Comparison of ENCODE assay signal across 22 mouse cellular contexts in the genomic region with DNA sequence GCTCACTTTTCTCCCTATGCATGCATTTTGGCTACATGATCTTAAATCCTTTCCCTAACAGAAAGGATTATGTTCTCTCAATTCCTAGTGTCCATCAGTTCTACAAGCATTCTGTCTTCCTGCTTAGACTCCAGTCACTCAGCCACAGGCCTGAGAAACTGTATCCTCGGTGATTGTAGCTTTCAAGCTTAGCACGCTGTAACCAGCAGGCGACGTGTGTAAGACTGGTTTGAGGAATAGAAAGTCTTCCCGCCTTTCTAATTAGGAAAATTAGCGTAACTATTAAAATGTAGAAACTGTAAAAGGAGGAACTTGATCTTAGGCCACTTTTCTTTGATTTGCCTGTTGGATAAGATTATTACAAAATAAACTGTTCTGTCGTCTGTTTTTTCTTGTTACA. TPM values are rescaled to one million over a fixed set of nuclear protein-coding genes. Genes with fewer than 3 reads are reported as not detected.
DNase-seq lines count a peak whose midpoint lies in the region; ATAC-seq and TF ChIP-seq lines count a peak whose summit lies in the region.
"Had no signal": no experiment of that assay in that cellular context is flagged by ENCODE, and none has a peak within 500 bp of the region (broad histone marks: within the 10 kb centered on the region; RNA-seq: fewer than 3 reads in every experiment).

No protein-coding gene starts in this region.

- no peak for DNase-seq in embryonic facial prominence, embryonic 14.5 days (ENCODE audit: low spot score)
- DNase-seq in embryonic facial prominence, embryonic 10.5 days (ENCODE audit: low spot score), result no peak
- peak; percentile 21 for DNase-seq in lung, postnatal 36 days
- DNase-seq in lung, postnatal 14 days, result no peak
- DNase-seq in right cerebral cortex, postnatal 36 days (ENCODE audit: low spot score in 2 of 2), result no peak
- DNase-seq: adrenal gland, postnatal 10 days; cerebellum, adult 8-10 months; cerebellum, postnatal 36 days; kidney, adult 11 months; kidney, postnatal 4 days; lung, embryonic 14.5 days; lung, postnatal 4 days had no signal

- H3K27ac ChIP-seq in embryonic facial prominence, embryonic 14.5 days (replicated peaks; ENCODE audit: low read depth, low read length), result 0 out of 2 replicates have a peak overlapping the region, but pooled peaks have one; percentile 19
- H3K27ac ChIP-seq in embryonic facial prominence, embryonic 10.5 days (replicated peaks), result no peak overlapping the region
- H3K27ac ChIP-seq in olfactory bulb, adult 2 months (ENCODE audit: insufficient read depth, low read depth, low read length), result 0 out of 2 replicates have a peak overlapping the region, but pooled peaks have one; percentile 57
- no peak overlapping the region for H3K27ac ChIP-seq in kidney, embryonic 16.5 days (ENCODE audit: low read length)
- H3K27ac ChIP-seq: heart, embryonic 10.5 days; hindbrain, embryonic 12.5 days; kidney, embryonic 15.5 days had no signal

- TF ChIP-seq CTCF in olfactory bulb, adult 2 months (IDR thresholded peaks at IDR 0.05; ENCODE audit: insufficient read depth, low read depth, low read length), result no peak

- no peak overlapping the region for H3K4me3 ChIP-seq in embryonic facial prominence, embryonic 14.5 days (ENCODE audit: low read depth, low read length)
- no peak overlapping the region for H3K4me3 ChIP-seq in embryonic facial prominence, embryonic 10.5 days
- no peak overlapping the region for H3K4me3 ChIP-seq in olfactory bulb, adult 2 months (ENCODE audit: insufficient read depth, low read depth, low read length)
- H3K4me3 ChIP-seq in kidney, embryonic 16.5 days (ENCODE audit: low read length), result no peak overlapping the region
- H3K4me3 ChIP-seq: forebrain, embryonic 15.5 days; heart, embryonic 10.5 days; hindbrain, embryonic 12.5 days; kidney, embryonic 15.5 days had no signal

- peaks cover 32% of the 10 kb centered on the region for H3K4me1 ChIP-seq in embryonic facial prominence, embryonic 14.5 days (ENCODE audit: control insufficient read depth, insufficient read depth, low read length)
- peaks cover 59% of the 10 kb centered on the region for H3K4me1 ChIP-seq in embryonic facial prominence, embryonic 10.5 days
- peaks cover 22% of the 10 kb centered on the region for H3K4me1 ChIP-seq in olfactory bulb, adult 2 months (ENCODE audit: control insufficient read depth, insufficient read depth, low read length)
- H3K4me1 ChIP-seq in kidney, embryonic 16.5 days (ENCODE audit: insufficient read depth, low read length), result peaks cover 28% of the 10 kb centered on the region

- no peaks in the 10 kb centered on the region for H3K27me3 ChIP-seq in embryonic facial prominence, embryonic 14.5 days (replicated peaks; ENCODE audit: control insufficient read depth, insufficient read depth, low read length)
- no peaks in the 10 kb centered on the region for H3K27me3 ChIP-seq in embryonic facial prominence, embryonic 10.5 days (replicated peaks; ENCODE audit: low read depth, poor library complexity, severe bottlenecking)
- H3K27me3 ChIP-seq in kidney, embryonic 16.5 days (ENCODE audit: insufficient read depth, low read length), result no peaks in the 10 kb centered on the region
- H3K27me3 ChIP-seq: forebrain, embryonic 15.5 days; hindbrain, embryonic 12.5 days; kidney, embryonic 15.5 days had no signal

- H3K9ac ChIP-seq in embryonic facial prominence, embryonic 14.5 days (ENCODE audit: low read depth, low read length), result no peak overlapping the region
- no peak overlapping the region for H3K9ac ChIP-seq in kidney, embryonic 16.5 days (replicated peaks; ENCODE audit: low read length)
- H3K9ac ChIP-seq: forebrain, embryonic 15.5 days; hindbrain, embryonic 12.5 days; kidney, embryonic 15.5 days; lung, embryonic 14.5 days had no signal

- no peak for TF ChIP-seq POLR2A in olfactory bulb, adult 2 months (IDR thresholded peaks at IDR 0.05; ENCODE audit: insufficient read depth, low read depth, low read length)

- ATAC-seq in embryonic facial prominence, embryonic 14.5 days (ENCODE audit: low read depth), result no peak
- peak; percentile 27; the same call in 1 of the 2 replicates for ATAC-seq in common myeloid progenitor, adult 5-6 weeks (replicated peaks; ENCODE audit: low read depth, poor library complexity, severe bottlenecking)
- ATAC-seq in kidney, embryonic 16.5 days (ENCODE audit: low FRiP score, low TSS enrichment), result no peak
- ATAC-seq: activated CD4-positive, CD25-positive, alpha-beta regulatory T cell, adult 4 months; CD4-positive, CD25-positive, alpha-beta regulatory T cell, adult 4 months; forebrain, embryonic 15.5 days had no signal

- WGBS in embryonic facial prominence, embryonic 14.5 days, result 69% methylated on average over 7 of the region's 7 CpGs
- 83% methylated on average over 7 of the region's 7 CpGs for WGBS in embryonic facial prominence, embryonic 10.5 days
- 39% methylated on average over 7 of the region's 7 CpGs for WGBS in olfactory bulb, adult 2 months
- WGBS in kidney, embryonic 16.5 days, result 72% methylated on average over 7 of the region's 7 CpGs

- H3K9me3 ChIP-seq in embryonic facial prominence, embryonic 14.5 days (ENCODE audit: control insufficient read depth, low read length), result no peaks in the 10 kb centered on the region
- H3K9me3 ChIP-seq in embryonic facial prominence, embryonic 10.5 days, result no peaks in the 10 kb centered on the region
- no peaks in the 10 kb centered on the region for H3K9me3 ChIP-seq in kidney, embryonic 16.5 days (ENCODE audit: low read length)
- H3K9me3 ChIP-seq: forebrain, embryonic 15.5 days; heart, embryonic 10.5 days; hindbrain, embryonic 12.5 days; kidney, embryonic 15.5 days had no signal

- no peak overlapping the region for H3K4me2 ChIP-seq in embryonic facial prominence, embryonic 14.5 days (ENCODE audit: low read depth, low read length)
- no peak overlapping the region for H3K4me2 ChIP-seq in kidney, embryonic 16.5 days (replicated peaks; ENCODE audit: low read depth, low read length)
- H3K4me2 ChIP-seq: forebrain, embryonic 15.5 days; hindbrain, embryonic 12.5 days; kidney, embryonic 15.5 days; lung, embryonic 14.5 days; midbrain, embryonic 11.5 days had no signal

- peaks cover 5% of the 10 kb centered on the region; the same call in 1 of the 2 replicates for H3K36me3 ChIP-seq in embryonic facial prominence, embryonic 14.5 days (ENCODE audit: control insufficient read depth, insufficient read depth, low read length)
- peaks cover 11% of the 10 kb centered on the region for H3K36me3 ChIP-seq in embryonic facial prominence, embryonic 10.5 days (replicated peaks)
- no peaks in the 10 kb centered on the region for H3K36me3 ChIP-seq in kidney, embryonic 16.5 days (ENCODE audit: insufficient read depth, low read length)
- H3K36me3 ChIP-seq: forebrain, embryonic 15.5 days had no signal

RNA-seq across cellular contexts. Expression of gene Chsy1, which starts 9.5 kb away (rescaled TPM):
- 34.4 and 36.6 TPM in 2 replicates for polyA plus RNA-seq in embryonic facial prominence, embryonic 14.5 days (2014; fragmentation: Nextera tagmentation; extraction: Ambion mirVana)
- 12.5 and 13.4 TPM in 2 replicates for polyA plus RNA-seq in embryonic facial prominence, embryonic 10.5 days (2016; fragmentation: Nextera tagmentation; extraction: Ambion mirVana)
- 48.8 and 55.9 TPM in 2 replicates for total RNA-seq in common myeloid progenitor, adult 5-6 weeks (2017)
- not detected in 2 replicates for polyA plus RNA-seq in olfactory bulb, adult 2 months (2012; ENCODE audit: insufficient read depth, insufficient read length, low replicate concordance, missing spikeins)
- polyA plus RNA-seq in kidney, embryonic 16.5 days (2015; fragmentation: Nextera tagmentation; extraction: Ambion mirVana), result 13.4 and 13.9 TPM in 2 replicates

RNA-seq across cellular contexts. Expression of gene Selenos, which starts 39.3 kb away (rescaled TPM):
- polyA plus RNA-seq in embryonic facial prominence, embryonic 14.5 days (2014; fragmentation: Nextera tagmentation; extraction: Ambion mirVana), result 137 and 140 TPM in 2 replicates
- 83.2 and 85.8 TPM in 2 replicates for polyA plus RNA-seq in embryonic facial prominence, embryonic 10.5 days (2016; fragmentation: Nextera tagmentation; extraction: Ambion mirVana)
- 75.8 and 88.7 TPM in 2 replicates for total RNA-seq in common myeloid progenitor, adult 5-6 weeks (2017)
- polyA plus RNA-seq in olfactory bulb, adult 2 months (2012; ENCODE audit: insufficient read depth, insufficient read length, low replicate concordance, missing spikeins), result not detected in 2 replicates
- polyA plus RNA-seq in kidney, embryonic 16.5 days (2015; fragmentation: Nextera tagmentation; extraction: Ambion mirVana), result 111 and 125 TPM in 2 replicates

RNA-seq across cellular contexts. Expression of gene Snrpa1, which starts 60.0 kb away (rescaled TPM):
- polyA plus RNA-seq in embryonic facial prominence, embryonic 14.5 days (2014; fragmentation: Nextera tagmentation; extraction: Ambion mirVana), result 134 and 146 TPM in 2 replicates
- polyA plus RNA-seq in embryonic facial prominence, embryonic 10.5 days (2016; fragmentation: Nextera tagmentation; extraction: Ambion mirVana), result 273 and 281 TPM in 2 replicates
- total RNA-seq in common myeloid progenitor, adult 5-6 weeks (2017), result 149 and 163 TPM in 2 replicates
- polyA plus RNA-seq in olfactory bulb, adult 2 months (2012; ENCODE audit: insufficient read depth, insufficient read length, low replicate concordance, missing spikeins), result not detected in 2 replicates
- polyA plus RNA-seq in kidney, embryonic 16.5 days (2015; fragmentation: Nextera tagmentation; extraction: Ambion mirVana), result 159 and 167 TPM in 2 replicates

Comparison
In these comparisons a context has a peak if more than half of its experiments do, and no peak if none do; other contexts are left out.
1. H3K27ac ChIP-seq: peak in embryonic facial prominence, embryonic 14.5 days (single experiment) and olfactory bulb, adult 2 months (single experiment); none in embryonic facial prominence, embryonic 10.5 days (single experiment) and kidney, embryonic 16.5 days (single experiment).
2. RNA of gene Chsy1, which starts 9.5 kb away (polyA plus RNA-seq): 34.4 to 36.6 TPM in embryonic facial prominence, embryonic 14.5 days, 13.4 to 13.9 TPM in kidney, embryonic 16.5 days and 12.5 to 13.4 TPM in embryonic facial prominence, embryonic 10.5 days; not detected in olfactory bulb, adult 2 months; every median in the first group is over 10 times any median in the second.
3. RNA of gene Snrpa1, which starts 60.0 kb away (polyA plus RNA-seq): 273 to 281 TPM in embryonic facial prominence, embryonic 10.5 days, 159 to 167 TPM in kidney, embryonic 16.5 days and 134 to 146 TPM in embryonic facial prominence, embryonic 14.5 days; not detected in olfactory bulb, adult 2 months; every median in the first group is over 100 times any median in the second.